Mouse (Mus musculus): ENCODE data around the gene Pheta2.

Gene Pheta2

GRCm38 (mm10) chr15:82338593-82339112, at the start of gene Pheta2, which contains the start of the genes Naga and Smdt1:
Gene Pheta2, plus strand, starts transcription at chr15:82338942.
Gene Naga, minus strand, starts transcription at chr15:82338925.
Gene Smdt1, plus strand, starts transcription at chr15:82338959.
- peak; percentile 96 for DNase-seq

- DNase-seq: no peak
These were observed 48.5 kb upstream of the Pheta2 start for GRCm38 (mm10) chr15:82290252-82290651.

GRCm38 (mm10) chr15:82292851-82293250, 45.9 kb upstream of the Pheta2 start:
- DNase-seq: no peak

- no peak for DNase-seq
These were observed 45.5 kb upstream of the Pheta2 start for GRCm38 (mm10) chr15:82293271-82293711.

- DNase-seq: no peak
These were observed 44.7 kb upstream of the Pheta2 start for GRCm38 (mm10) chr15:82294059-82294458.

GRCm38 (mm10) chr15:82298764-82299561, 39.8 kb upstream of the Pheta2 start, which contains the start of gene Wbp2nl:
Gene Wbp2nl, plus strand, starts transcription at chr15:82298954.
- no peak for DNase-seq

- no peak for DNase-seq
These were observed 31.6 kb upstream of the Pheta2 start for GRCm38 (mm10) chr15:82307107-82307506.

- DNase-seq: no peak
These were observed 30.3 kb upstream of the Pheta2 start for GRCm38 (mm10) chr15:82308416-82308815.

GRCm38 (mm10) chr15:82317839-82318238, 20.9 kb upstream of the Pheta2 start:
- no peak for DNase-seq

- no peak for DNase-seq
These were observed 19.1 kb upstream of the Pheta2 start for GRCm38 (mm10) chr15:82319613-82320012.

GRCm38 (mm10) chr15:82322195-82322594, 16.5 kb upstream of the Pheta2 start:
- no peak for DNase-seq

- DNase-seq: no peak
These were observed 13.4 kb upstream of the Pheta2 start for GRCm38 (mm10) chr15:82325382-82325781.

GRCm38 (mm10) chr15:82335194-82335593, 3.5 kb upstream of the Pheta2 start:
- DNase-seq: no peak

GRCm38 (mm10) chr15:82336629-82337028, 2.1 kb upstream of the Pheta2 start:
- DNase-seq: no peak

GRCm38 (mm10) chr15:82337875-82338274, 867 bp upstream of the Pheta2 start:
- no peak for DNase-seq

GRCm38 (mm10) chr15:82339150-82339549, 408 bp downstream of the Pheta2 start:
- DNase-seq: no peak

- DNase-seq: no peak
These were observed 1.0 kb downstream of the Pheta2 start for GRCm38 (mm10) chr15:82339634-82340254.

- no peak for DNase-seq
These were observed 1.8 kb downstream of the Pheta2 start for GRCm38 (mm10) chr15:82340414-82341035.

GRCm38 (mm10) chr15:82341036-82341501, 2.3 kb downstream of the Pheta2 start:
- peak; percentile 63 for DNase-seq

GRCm38 (mm10) chr15:82341675-82342542, 3.2 kb downstream of the Pheta2 start:
- DNase-seq: no peak

GRCm38 (mm10) chr15:82342543-82342935, 3.8 kb downstream of the Pheta2 start:
- no peak for DNase-seq

All from lung, postnatal 14 days (tissue).